Mouse (Mus musculus) heart, embryonic 13.5 days (tissue): ENCODE results near the gene Ttll5. TPM values are rescaled to one million over a fixed set of nuclear protein-coding genes. Genes with fewer than 3 reads are reported as not detected.

Experiments
- ATAC-seq: fragments of 200-750 bp; cut with Nextera tagmentation; 2 replicates; pipeline ENCODE4 v1.8.0; 2017; ENCODE audit warnings: moderate TSS enrichment; ENCODE audit not compliant: insufficient number of reproducible peaks, low FRiP score, low TSS enrichment; ENCODE audit errors: extremely low read depth
- H3K27ac ChIP-seq: fragments of 300-500 bp; sonication (generic); replicated peaks from 2 replicates; pipeline ENCODE4 v1.5.1; 2015; ENCODE audit warnings: moderate library complexity, mild to moderate bottlenecking, inconsistent platforms
- H3K27me3 ChIP-seq: fragments of 300-500 bp; sonication (generic); replicated peaks from 2 replicates; pipeline ENCODE4 v1.6.1; 2015; ENCODE audit warnings: mild to moderate bottlenecking, inconsistent platforms
- H3K36me3 ChIP-seq: fragments of 300-500 bp; sonication (generic); 2 replicates; pipeline ENCODE4 v1.6.1; 2015; ENCODE audit warnings: mild to moderate bottlenecking, inconsistent platforms
- H3K4me1 ChIP-seq: fragments of 300-500 bp; sonication (generic); 2 replicates; pipeline ENCODE4 v1.6.1; 2015; ENCODE audit warnings: inconsistent platforms
- H3K4me2 ChIP-seq: fragments of 300-500 bp; sonication (generic); 2 replicates; pipeline ENCODE4 v1.6.1; 2015; ENCODE audit warnings: inconsistent platforms, mild to moderate bottlenecking, moderate library complexity
- H3K4me3 ChIP-seq: fragments of 300-500 bp; sonication (generic); 2 replicates; pipeline ENCODE4 v1.5.1; 2015; ENCODE audit warnings: moderate library complexity, mild to moderate bottlenecking, inconsistent platforms
- H3K9ac ChIP-seq: fragments of 300-500 bp; sonication (generic); 2 replicates; pipeline ENCODE4 v1.6.1; 2015; ENCODE audit warnings: inconsistent platforms, mild to moderate bottlenecking, moderate library complexity
- H3K9me3 ChIP-seq: fragments of 300-500 bp; sonication (generic); 2 replicates; pipeline ENCODE4 v1.6.1; 2016; ENCODE audit warnings: inconsistent platforms
- WGBS: fragments of 180-500 bp; shearing (Covaris S2); methylation state at CpG from one replicate; pipeline ENCODE4 v1.1.7; 2015; ENCODE audit warnings: mixed read lengths; 5-methylcytosine and 5-hydroxymethylcytosine counted together
- polyA plus RNA-seq: library from polyadenylated mRNA; unstranded; fragments of >200 nt; fragmentation: Nextera tagmentation; extraction: Ambion mirVana; gene quantifications from 2 replicates; pipeline ENCODE4 v1.2.1, GENCODE M21; 2015

Ttll5 gene
- polyA plus RNA-seq, 1 experiment from 2014 or later, result 10.2 TPM

DNA sequence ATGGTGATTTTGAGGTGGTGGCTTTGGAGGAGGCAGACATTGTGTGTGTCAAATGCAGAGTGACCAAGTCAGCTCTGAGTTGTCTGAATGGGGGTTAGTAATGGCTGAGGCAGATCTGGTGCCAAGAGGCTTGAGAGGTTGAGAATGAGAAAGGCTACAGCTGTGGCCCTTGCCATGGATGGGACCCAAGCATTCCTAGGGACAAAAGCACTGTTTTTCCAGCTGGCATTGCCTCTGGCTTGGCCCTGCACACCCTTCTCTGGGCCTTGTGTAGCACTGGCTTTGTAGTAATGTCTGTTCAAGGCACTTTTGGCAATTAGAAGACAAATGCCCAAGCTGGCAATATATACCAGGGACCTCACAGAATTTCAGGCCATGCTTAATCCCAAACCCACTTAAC lies 13.5 kb upstream of the Ttll5 start:
- ATAC-seq, result no peak
- Histone ChIP-seq H3K4me2 (no peak overlapping the region), H3K27ac (no peak overlapping the region), H3K9me3 (no peaks in the 10 kb centered on the region; the same call in 1 of the 2 replicates), H3K4me1 (peaks cover 39% of the 10 kb centered on the region), H3K9ac (no peak overlapping the region), H3K27me3 (no peaks in the 10 kb centered on the region), H3K4me3 (no peak overlapping the region), H3K36me3 (peaks cover 42% of the 10 kb centered on the region)

GRCm38 (mm10) chr12:85811676-85812075 lies 12.8 kb upstream of the Ttll5 start:
- H3K4me3 ChIP-seq, result no peak overlapping the region
- 93% methylated on average over 4 of the region's 4 CpGs for WGBS
- peaks cover 39% of the 10 kb centered on the region for H3K4me1 ChIP-seq
- H3K27ac ChIP-seq, result no peak overlapping the region
- H3K36me3 ChIP-seq, result peaks cover 49% of the 10 kb centered on the region
- ATAC-seq, result no peak
- no peaks in the 10 kb centered on the region; the same call in 1 of the 2 replicates for H3K9me3 ChIP-seq
- H3K27me3 ChIP-seq, result no peaks in the 10 kb centered on the region
- no peak overlapping the region for H3K4me2 ChIP-seq
- no peak overlapping the region for H3K9ac ChIP-seq

GRCm38 (mm10) chr12:85813599-85813998 lies 10.9 kb upstream of the Ttll5 start:
- H3K4me2 ChIP-seq, result no peak overlapping the region
- H3K36me3 ChIP-seq, result peaks cover 63% of the 10 kb centered on the region
- H3K4me3 ChIP-seq, result no peak overlapping the region
- H3K27ac ChIP-seq, result peak overlapping the region; percentile 76
- H3K9me3 ChIP-seq, result no peaks in the 10 kb centered on the region
- peak overlapping the region; percentile 44 for H3K9ac ChIP-seq
- ATAC-seq, result no peak
- H3K27me3 ChIP-seq, result no peaks in the 10 kb centered on the region
- H3K4me1 ChIP-seq, result peaks cover 50% of the 10 kb centered on the region
- 53% methylated on average over 2 of the region's 2 CpGs for WGBS

DNA sequence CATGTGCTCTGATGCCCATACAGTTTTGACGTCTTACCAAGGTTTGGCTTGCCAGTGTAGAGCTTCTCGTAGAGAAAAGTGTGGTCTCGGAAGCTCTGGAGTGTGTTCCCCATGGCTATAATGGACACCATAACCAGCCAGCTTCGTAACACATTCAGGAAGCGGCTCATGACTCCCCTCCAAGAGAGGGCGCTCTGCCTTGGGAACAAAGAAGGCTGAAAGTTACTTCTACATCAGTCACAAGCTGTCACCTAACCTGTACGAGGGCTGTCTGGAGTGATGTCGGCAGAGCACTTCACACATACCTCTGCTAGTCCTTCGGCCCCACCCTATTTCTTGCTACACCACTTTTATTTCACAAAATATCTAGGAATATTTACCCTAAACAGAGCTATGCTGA lies 2.4 kb upstream of the Ttll5 start:
- peaks cover 42% of the 10 kb centered on the region for H3K36me3 ChIP-seq
- 78% methylated on average over 9 of the region's 9 CpGs for WGBS
- H3K4me1 ChIP-seq, result peaks cover 69% of the 10 kb centered on the region
- ATAC-seq, result no peak
- H3K9me3 ChIP-seq, result no peaks in the 10 kb centered on the region
- no peak overlapping the region for H3K4me3 ChIP-seq
- H3K27me3 ChIP-seq, result no peaks in the 10 kb centered on the region
- H3K9ac ChIP-seq, result no peak overlapping the region
- H3K27ac ChIP-seq, result no peak overlapping the region
- H3K4me2 ChIP-seq, result no peak overlapping the region

DNA sequence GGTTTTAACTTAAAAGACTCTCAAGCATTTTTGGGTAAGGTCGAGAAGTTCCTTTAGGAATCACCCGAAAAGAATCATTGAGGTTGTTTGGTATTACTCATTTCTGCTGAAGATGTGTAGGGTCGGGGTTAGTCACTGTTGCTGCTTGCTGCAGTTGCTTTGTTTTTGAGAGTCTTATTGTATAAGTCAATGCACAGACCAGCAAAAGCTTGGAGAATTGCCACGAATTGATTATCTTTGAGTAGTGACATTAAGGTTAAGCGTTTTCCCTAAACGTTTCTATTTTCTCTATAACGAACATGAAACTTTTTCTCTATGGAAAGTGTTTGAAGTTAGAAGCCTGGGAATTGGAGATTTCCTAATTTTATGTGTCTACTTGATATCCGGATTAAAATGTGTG lies 902 bp downstream of the Ttll5 start:
- H3K4me3 ChIP-seq, result peak overlapping the region; percentile 82
- H3K36me3 ChIP-seq, result peaks cover 47% of the 10 kb centered on the region
- H3K4me1 ChIP-seq, result peaks cover 40% of the 10 kb centered on the region
- peak overlapping the region; percentile 87 for H3K9ac ChIP-seq
- 10% methylated on average over 8 of the region's 8 CpGs for WGBS
- H3K4me2 ChIP-seq, result peak overlapping the region; percentile 81
- peak overlapping the region; percentile 98 for H3K27ac ChIP-seq
- no peaks in the 10 kb centered on the region for H3K9me3 ChIP-seq
- ATAC-seq, result no peak
- H3K27me3 ChIP-seq, result no peaks in the 10 kb centered on the region

DNA sequence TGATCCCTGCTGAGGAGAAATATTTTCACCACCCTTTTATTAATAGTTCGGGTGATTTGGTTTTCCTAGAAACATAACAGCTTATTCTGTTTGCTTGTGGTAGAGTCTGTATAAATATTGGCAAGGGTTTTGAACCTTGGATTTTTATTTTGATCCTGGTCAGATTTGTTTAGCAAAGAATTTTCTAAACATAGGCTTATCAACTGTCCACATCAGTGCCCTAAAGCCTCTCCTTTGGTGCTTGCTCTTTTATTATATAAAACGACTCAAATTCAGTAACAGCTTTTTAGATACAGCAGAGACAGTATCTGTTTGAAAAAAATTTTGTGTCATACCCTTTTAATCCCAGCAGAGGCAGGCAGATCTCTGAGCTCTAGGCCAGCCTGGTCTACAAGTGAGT lies 1.4 kb downstream of the Ttll5 start:
- WGBS, result 63% methylated on average over 2 of the region's 2 CpGs
- Histone ChIP-seq H3K9me3 (no peaks in the 10 kb centered on the region), H3K36me3 (peaks cover 43% of the 10 kb centered on the region), H3K27me3 (no peaks in the 10 kb centered on the region), H3K4me3 (peak overlapping the region; percentile 82), H3K4me2 (peak overlapping the region; percentile 81), H3K27ac (no peak overlapping the region), H3K9ac (peak overlapping the region; percentile 87; the same call in 1 of the 2 replicates), H3K4me1 (peaks cover 36% of the 10 kb centered on the region)
- no peak for ATAC-seq

DNA sequence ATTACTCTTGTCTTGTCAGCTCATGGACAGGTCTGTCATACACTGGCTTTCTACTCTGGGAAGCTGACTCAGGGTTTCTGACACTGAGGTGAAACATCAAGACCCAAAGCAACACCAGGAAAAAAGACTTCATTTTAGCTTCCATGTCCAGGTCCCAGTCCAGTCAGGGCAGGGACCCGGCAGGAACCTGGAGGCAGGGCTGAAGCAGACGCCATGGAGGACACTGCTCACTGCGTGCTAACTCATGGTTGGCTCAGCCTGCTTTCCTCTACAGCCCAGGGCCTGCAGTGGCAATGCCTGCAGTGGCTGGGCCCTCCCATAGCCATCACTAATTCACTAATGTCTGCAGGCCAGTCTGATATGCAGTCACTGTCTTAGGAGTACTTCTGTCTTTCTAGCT lies 4.4 kb downstream of the Ttll5 start:
- H3K4me3 ChIP-seq, result no peak overlapping the region
- no peak for ATAC-seq
- H3K36me3 ChIP-seq, result peaks cover 58% of the 10 kb centered on the region
- H3K27me3 ChIP-seq, result no peaks in the 10 kb centered on the region
- peaks cover 12% of the 10 kb centered on the region for H3K4me1 ChIP-seq
- H3K9me3 ChIP-seq, result no peaks in the 10 kb centered on the region
- H3K4me2 ChIP-seq, result no peak overlapping the region
- WGBS, result 85% methylated on average over 3 of the region's 3 CpGs
- H3K27ac ChIP-seq, result no peak overlapping the region
- H3K9ac ChIP-seq, result no peak overlapping the region

DNA sequence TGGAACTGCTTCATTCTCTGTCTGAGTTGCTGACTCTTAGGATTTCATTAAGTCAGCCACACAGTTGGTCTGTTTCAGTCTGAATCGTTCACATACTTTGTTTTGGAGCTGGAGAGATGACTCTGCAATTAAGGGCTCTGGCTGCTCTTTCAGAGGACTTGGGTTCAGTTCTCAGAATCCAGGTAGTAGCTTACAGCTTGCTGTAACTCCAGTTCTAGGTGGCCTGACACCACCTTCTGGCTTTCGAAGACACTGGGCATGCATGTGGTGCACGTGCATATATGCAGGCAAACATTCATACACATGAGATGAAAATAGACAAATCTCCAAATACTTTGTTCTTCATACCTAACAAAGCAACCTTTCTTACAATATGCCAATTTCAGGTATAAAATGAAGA lies 5.4 kb downstream of the Ttll5 start:
- H3K36me3 ChIP-seq, result peaks cover 63% of the 10 kb centered on the region
- no peak overlapping the region for H3K27ac ChIP-seq
- H3K4me2 ChIP-seq, result no peak overlapping the region
- H3K9ac ChIP-seq, result no peak overlapping the region
- H3K9me3 ChIP-seq, result no peaks in the 10 kb centered on the region
- H3K4me1 ChIP-seq, result peaks cover 13% of the 10 kb centered on the region
- no peak overlapping the region for H3K4me3 ChIP-seq
- no peaks in the 10 kb centered on the region for H3K27me3 ChIP-seq
- ATAC-seq, result no peak
- 82% methylated on average over 3 of the region's 3 CpGs for WGBS

- no peak for ATAC-seq
- Histone ChIP-seq H3K4me2 (no peak overlapping the region), H3K36me3 (peaks cover 63% of the 10 kb centered on the region), H3K27ac (no peak overlapping the region), H3K4me3 (no peak overlapping the region), H3K27me3 (no peaks in the 10 kb centered on the region), H3K9ac (no peak overlapping the region), H3K9me3 (no peaks in the 10 kb centered on the region), H3K4me1 (peaks cover 7% of the 10 kb centered on the region)
- 76% methylated on average over 3 of the region's 3 CpGs for WGBS
Observed at GRCm38 (mm10) chr12:85830691-85831090, 6.2 kb downstream of the Ttll5 start.

DNA sequence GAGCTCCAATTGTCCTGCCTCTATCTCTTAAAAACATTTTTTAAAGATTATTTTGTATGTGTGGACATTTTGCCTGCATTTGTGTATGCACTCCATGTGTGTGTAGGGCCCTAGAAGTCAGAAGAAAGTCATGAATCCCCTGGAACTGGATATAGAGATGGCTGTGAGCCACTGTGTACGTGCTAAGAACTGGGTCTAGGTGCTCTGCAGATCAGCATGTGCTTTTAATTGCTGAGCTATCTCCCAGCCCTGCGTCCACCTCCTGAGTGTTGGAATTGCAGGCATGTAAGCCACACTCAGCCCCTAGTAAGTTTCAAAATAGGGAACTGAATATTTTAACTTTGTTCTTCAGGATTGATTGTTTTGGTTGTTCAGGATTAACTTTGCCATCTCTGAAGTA lies 10.1 kb downstream of the Ttll5 start:
- H3K4me2 ChIP-seq, result no peak overlapping the region
- peaks cover 6% of the 10 kb centered on the region; the same call in 1 of the 2 replicates for H3K4me1 ChIP-seq
- H3K27me3 ChIP-seq, result no peaks in the 10 kb centered on the region
- no peak for ATAC-seq
- no peaks in the 10 kb centered on the region for H3K9me3 ChIP-seq
- no peak overlapping the region for H3K4me3 ChIP-seq
- no peak overlapping the region for H3K9ac ChIP-seq
- 58% methylated on average over 2 of the region's 2 CpGs for WGBS
- H3K36me3 ChIP-seq, result peaks cover 40% of the 10 kb centered on the region
- H3K27ac ChIP-seq, result no peak overlapping the region

GRCm38 (mm10) chr12:85837765-85838164 lies 13.3 kb downstream of the Ttll5 start:
- 72% methylated on average over 2 of the region's 2 CpGs for WGBS
- H3K27me3 ChIP-seq, result no peaks in the 10 kb centered on the region
- H3K4me2 ChIP-seq, result no peak overlapping the region
- H3K9ac ChIP-seq, result no peak overlapping the region
- H3K27ac ChIP-seq, result no peak overlapping the region
- H3K36me3 ChIP-seq, result peaks cover 23% of the 10 kb centered on the region
- H3K4me1 ChIP-seq, result peaks cover 6% of the 10 kb centered on the region; the same call in 1 of the 2 replicates
- no peaks in the 10 kb centered on the region for H3K9me3 ChIP-seq
- ATAC-seq, result no peak
- H3K4me3 ChIP-seq, result no peak overlapping the region

DNA sequence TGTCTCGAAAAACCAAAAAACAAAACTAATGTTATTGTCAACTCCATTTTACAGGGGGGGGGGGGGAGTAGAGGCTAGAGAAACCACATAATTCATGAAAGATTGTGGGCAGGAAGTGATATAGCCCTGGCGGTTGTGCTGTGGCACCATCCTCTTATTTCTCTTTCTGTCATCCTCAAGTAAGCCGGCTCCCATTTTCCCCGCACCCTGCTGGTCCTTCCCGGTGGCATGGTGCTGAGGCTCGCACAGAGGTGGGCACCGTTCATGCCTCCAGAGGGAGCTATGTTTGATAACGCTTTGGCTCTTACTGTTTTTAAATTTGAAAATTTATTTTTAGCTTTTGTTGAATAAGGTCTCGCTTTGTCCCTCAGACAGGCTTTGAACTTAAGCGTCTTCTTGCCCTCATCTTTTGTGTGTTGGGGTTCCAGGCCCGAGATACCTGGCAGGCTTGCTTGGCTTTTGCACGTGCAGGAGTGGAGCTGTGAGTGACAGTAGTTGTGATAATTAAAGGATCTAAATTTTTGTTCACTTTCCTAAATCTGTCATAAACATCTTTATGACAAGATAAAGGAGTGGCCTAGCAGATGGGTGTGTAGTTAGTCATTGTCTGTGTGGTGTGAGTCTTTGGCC lies 15.0 kb downstream of the Ttll5 start:
- H3K27ac ChIP-seq, result no peak overlapping the region
- no peak overlapping the region for H3K9ac ChIP-seq
- H3K4me3 ChIP-seq, result no peak overlapping the region
- H3K36me3 ChIP-seq, result peaks cover 20% of the 10 kb centered on the region
- ATAC-seq, result no peak
- H3K9me3 ChIP-seq, result no peaks in the 10 kb centered on the region
- H3K4me2 ChIP-seq, result no peak overlapping the region
- WGBS, result 84% methylated on average over 12 of the region's 12 CpGs
- H3K4me1 ChIP-seq, result peaks cover 4% of the 10 kb centered on the region; the same call in 1 of the 2 replicates
- H3K27me3 ChIP-seq, result no peaks in the 10 kb centered on the region
